Mouse (Mus musculus): ENCODE results near the gene Coro7. TPM values are rescaled to one million over a fixed set of nuclear protein-coding genes. Genes with fewer than 3 reads are reported as not detected.

The Coro7 gene
- total and polyA plus RNA-seq, 2 experiments from 2014 or later: 9.9 to 17.8 TPM

GRCm38 (mm10) chr16:4641119-4641838 is 38.3 kb downstream of the Coro7 start:
- peak overlapping the region; percentile 71 for H3K4me3 ChIP-seq (ENCODE audit: low read depth, low read length)
- TF ChIP-seq EP300 (IDR thresholded peaks at IDR 0.05; ENCODE audit: low read depth): no peak
- H3K4me1 ChIP-seq (ENCODE audit: control insufficient read depth, insufficient read depth): peaks cover 57% of the 10 kb centered on the region
- H3K4me2 ChIP-seq (ENCODE audit: low read depth, low read length): peak overlapping the region; percentile 75
- no peak for DNase-seq (ENCODE audit: low spot score)
- H3K27ac ChIP-seq (ENCODE audit: low read depth): peak overlapping the region; percentile 93
- ATAC-seq (ENCODE audit: insufficient read depth, low read depth): no peak
- WGBS: 22% methylated on average over 3 of the region's 3 CpGs
- H3K9ac ChIP-seq (replicated peaks; ENCODE audit: low read depth, low read length): no peak overlapping the region; the same call in 1 of the 2 replicates
- H3K9me3 ChIP-seq (replicated peaks; ENCODE audit: control insufficient read depth, low read length): no peaks in the 10 kb centered on the region
- H3K27me3 ChIP-seq (ENCODE audit: control insufficient read depth, insufficient read depth, low read length): no peaks in the 10 kb centered on the region
- H3K36me3 ChIP-seq (replicated peaks; ENCODE audit: control insufficient read depth, insufficient read depth, low read length): no peaks in the 10 kb centered on the region

- ATAC-seq (ENCODE audit: insufficient read depth, low read depth): no peak
- Histone ChIP-seq H3K36me3 (replicated peaks; ENCODE audit: control insufficient read depth, insufficient read depth, low read length) (no peaks in the 10 kb centered on the region), H3K4me2 (ENCODE audit: low read depth, low read length) (peak overlapping the region; percentile 75), H3K9me3 (replicated peaks; ENCODE audit: control insufficient read depth, low read length) (no peaks in the 10 kb centered on the region), H3K9ac (replicated peaks; ENCODE audit: low read depth, low read length) (peak overlapping the region; percentile 73), H3K4me1 (ENCODE audit: control insufficient read depth, insufficient read depth) (peaks cover 56% of the 10 kb centered on the region), H3K4me3 (ENCODE audit: low read depth, low read length) (peak overlapping the region; percentile 71), H3K27ac (ENCODE audit: low read depth) (peak overlapping the region; percentile 93), H3K27me3 (ENCODE audit: control insufficient read depth, insufficient read depth, low read length) (no peaks in the 10 kb centered on the region)
- no peak for DNase-seq (ENCODE audit: low spot score)
- no peak for TF ChIP-seq EP300 (IDR thresholded peaks at IDR 0.05; ENCODE audit: low read depth)
- 7% methylated on average over 17 of the region's 17 CpGs for WGBS
Measured at GRCm38 (mm10) chr16:4640267-4641005, 39.1 kb downstream of the Coro7 start.

- peak within 1 kb of the TSS; percentile 71 for H3K4me3 ChIP-seq (ENCODE audit: low read depth, low read length)
- under 1% methylated on average over 22 of the region's 22 CpGs for WGBS
- peak within 1 kb of the TSS; percentile 75 for H3K4me2 ChIP-seq (ENCODE audit: low read depth, low read length)
- H3K36me3 ChIP-seq (replicated peaks; ENCODE audit: control insufficient read depth, insufficient read depth, low read length): no peaks in the 10 kb centered on the region
- H3K4me1 ChIP-seq (ENCODE audit: control insufficient read depth, insufficient read depth): peaks cover 55% of the 10 kb centered on the region
- TF ChIP-seq CTCF (IDR thresholded peaks at IDR 0.05; ENCODE audit: low read depth): no peak
- no peak for TF ChIP-seq EP300 (IDR thresholded peaks at IDR 0.05; ENCODE audit: low read depth)
- no peaks in the 10 kb centered on the region for H3K9me3 ChIP-seq (replicated peaks; ENCODE audit: control insufficient read depth, low read length)
- H3K27ac ChIP-seq (ENCODE audit: low read depth): peak within 1 kb of the TSS; percentile 93
- no peaks in the 10 kb centered on the region for H3K27me3 ChIP-seq (ENCODE audit: control insufficient read depth, insufficient read depth, low read length)
- peak within 1 kb of the TSS; percentile 73 for H3K9ac ChIP-seq (replicated peaks; ENCODE audit: low read depth, low read length)
- ATAC-seq (ENCODE audit: insufficient read depth, low read depth): peak; percentile 78
- peak; percentile 91 for DNase-seq (ENCODE audit: low spot score)
Measured at GRCm38 (mm10) chr16:4639831-4640237, 39.7 kb downstream of the Coro7 start, which contains the start of the genes Vasn and Dnaja3. Vasn (plus strand) TSS chr16:4639941. Dnaja3 (plus strand) TSS chr16:4639989.

- Histone ChIP-seq H3K9ac (replicated peaks; ENCODE audit: low read depth, low read length) (no peak overlapping the region), H3K27ac (ENCODE audit: low read depth) (no peak overlapping the region), H3K27me3 (ENCODE audit: control insufficient read depth, insufficient read depth, low read length) (no peaks in the 10 kb centered on the region), H3K4me1 (ENCODE audit: control insufficient read depth, insufficient read depth) (peaks cover 50% of the 10 kb centered on the region), H3K4me2 (ENCODE audit: low read depth, low read length) (no peak overlapping the region), H3K4me3 (ENCODE audit: low read depth, low read length) (no peak overlapping the region), H3K36me3 (replicated peaks; ENCODE audit: control insufficient read depth, insufficient read depth, low read length) (peaks cover 5% of the 10 kb centered on the region; the same call in 1 of the 2 replicates), H3K9me3 (replicated peaks; ENCODE audit: control insufficient read depth, low read length) (no peaks in the 10 kb centered on the region)
- 63% methylated on average over 3 of the region's 3 CpGs for WGBS
- TF ChIP-seq CTCF (IDR thresholded peaks at IDR 0.05; ENCODE audit: low read depth): no peak
- no peak for TF ChIP-seq EP300 (IDR thresholded peaks at IDR 0.05; ENCODE audit: low read depth)
- ATAC-seq (ENCODE audit: insufficient read depth, low read depth): no peak
- no peak for DNase-seq (ENCODE audit: low spot score)
Measured at GRCm38 (mm10) chr16:4638891-4639390, 40.6 kb downstream of the Coro7 start.

GRCm38 (mm10) chr16:4635760-4636159 is 43.8 kb downstream of the Coro7 start:
- DNase-seq (ENCODE audit: low spot score) (no peak), ATAC-seq (ENCODE audit: insufficient read depth, low read depth) (peak; percentile 14; the same call in 1 of the 2 replicates)
- Histone ChIP-seq H3K4me3 (ENCODE audit: low read depth, low read length) (no peak overlapping the region), H3K36me3 (replicated peaks; ENCODE audit: control insufficient read depth, insufficient read depth, low read length) (peaks cover 15% of the 10 kb centered on the region; the same call in 1 of the 2 replicates), H3K9me3 (replicated peaks; ENCODE audit: control insufficient read depth, low read length) (no peaks in the 10 kb centered on the region), H3K27ac (ENCODE audit: low read depth) (no peak overlapping the region), H3K4me2 (ENCODE audit: low read depth, low read length) (no peak overlapping the region), H3K9ac (replicated peaks; ENCODE audit: low read depth, low read length) (no peak overlapping the region), H3K4me1 (ENCODE audit: control insufficient read depth, insufficient read depth) (peaks cover 20% of the 10 kb centered on the region), H3K27me3 (ENCODE audit: control insufficient read depth, insufficient read depth, low read length) (no peaks in the 10 kb centered on the region)
- WGBS: 41% methylated on average over 4 of the region's 4 CpGs
- TF ChIP-seq EP300 (IDR thresholded peaks at IDR 0.05; ENCODE audit: low read depth) (no peak), CTCF (IDR thresholded peaks at IDR 0.05; ENCODE audit: low read depth) (no peak)
